Mouse (Mus musculus): ENCODE results near the gene Nrsn2. TPM values are rescaled to one million over a fixed set of nuclear protein-coding genes. Genes with fewer than 3 reads are reported as not detected.

Gene Nrsn2
- polyA plus RNA-seq (2014; fragmentation: Illumina TruSeq; extraction: RNeasy Lipid Tissue Mini Kit (QIAGEN cat#74804); ENCODE audit: low read depth, low replicate concordance), result 2.0 TPM

DNA sequence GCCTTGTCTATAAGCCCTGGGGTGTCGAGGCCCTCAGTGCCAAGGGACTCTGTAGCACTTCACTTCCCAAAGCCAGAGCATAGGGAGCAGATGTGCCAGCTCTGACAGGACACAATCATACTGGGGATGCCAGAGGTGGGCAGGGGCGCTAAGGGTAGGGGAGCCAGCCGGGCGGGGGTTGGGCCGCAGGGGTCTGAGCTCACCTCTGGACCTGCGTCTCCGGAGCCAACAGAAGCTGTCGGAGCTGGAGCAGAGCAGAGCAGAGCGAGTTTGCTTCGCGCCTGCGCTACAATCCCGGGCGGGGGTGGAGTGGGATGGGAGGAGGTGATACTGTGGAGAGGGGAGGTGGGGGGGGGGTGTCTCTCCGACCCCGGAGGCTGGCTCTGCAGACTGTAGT lies at the start of gene Nrsn2:
TSS of gene Nrsn2 (minus strand) at position 294 of the 397 bp plus-strand sequence.

DNA sequence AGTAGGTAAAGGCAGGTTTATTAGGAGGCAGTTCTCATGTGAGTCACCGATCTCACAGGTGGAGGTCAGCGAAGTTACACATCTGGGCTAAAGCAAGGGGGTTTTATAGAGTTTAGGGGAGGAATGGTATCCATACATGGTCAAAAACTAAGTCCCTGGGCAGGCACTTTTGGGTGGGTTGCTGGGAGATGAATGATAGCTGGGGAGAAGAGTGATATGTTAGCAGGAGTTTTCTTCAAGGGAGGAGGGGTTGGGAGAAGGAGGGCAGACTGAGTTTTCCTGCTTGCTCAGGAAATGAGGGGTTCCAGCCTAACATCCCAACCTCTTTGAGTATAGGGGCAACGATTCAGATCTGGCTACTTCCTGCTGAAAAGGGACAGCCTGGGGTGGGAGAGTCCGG lies 38.8 kb upstream of the Nrsn2 start, which contains the start of gene 6820408C15Rik:
TSS of gene 6820408C15Rik (plus strand) at position 301 of the 400 bp plus-strand sequence.

DNA sequence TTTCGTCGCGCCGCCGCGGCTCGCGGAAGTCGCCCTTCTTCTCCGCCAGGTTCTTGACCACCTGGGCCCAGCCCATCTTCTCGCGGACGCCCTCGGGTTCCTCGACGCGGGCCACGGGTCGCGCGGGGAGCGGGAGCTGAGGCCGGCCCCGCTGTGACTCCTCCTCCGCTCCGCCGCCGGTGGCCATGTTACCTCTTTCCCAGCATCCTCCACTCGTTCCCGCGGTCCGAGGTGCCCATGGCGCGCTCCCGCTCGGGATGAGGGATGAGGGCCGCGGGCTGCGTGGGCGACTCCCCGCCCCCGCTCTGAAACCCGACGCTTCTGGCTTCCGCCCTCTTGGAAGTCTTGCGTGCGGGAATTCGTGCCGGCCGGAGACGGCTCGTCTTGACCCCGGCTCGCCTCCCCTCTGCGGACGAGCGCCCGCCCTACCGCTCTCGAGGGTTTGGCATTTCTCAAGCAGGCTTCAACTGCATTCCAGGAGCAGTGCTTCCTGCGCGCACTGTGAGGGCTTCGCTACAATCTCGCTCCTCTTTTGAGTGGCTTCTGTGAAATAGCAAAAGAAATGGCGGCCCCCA lies 38.2 kb upstream of the Nrsn2 start, which contains the start of gene Zcchc3:
TSS of gene Zcchc3 (minus strand) at position 437 of the 575 bp plus-strand sequence.

DNA sequence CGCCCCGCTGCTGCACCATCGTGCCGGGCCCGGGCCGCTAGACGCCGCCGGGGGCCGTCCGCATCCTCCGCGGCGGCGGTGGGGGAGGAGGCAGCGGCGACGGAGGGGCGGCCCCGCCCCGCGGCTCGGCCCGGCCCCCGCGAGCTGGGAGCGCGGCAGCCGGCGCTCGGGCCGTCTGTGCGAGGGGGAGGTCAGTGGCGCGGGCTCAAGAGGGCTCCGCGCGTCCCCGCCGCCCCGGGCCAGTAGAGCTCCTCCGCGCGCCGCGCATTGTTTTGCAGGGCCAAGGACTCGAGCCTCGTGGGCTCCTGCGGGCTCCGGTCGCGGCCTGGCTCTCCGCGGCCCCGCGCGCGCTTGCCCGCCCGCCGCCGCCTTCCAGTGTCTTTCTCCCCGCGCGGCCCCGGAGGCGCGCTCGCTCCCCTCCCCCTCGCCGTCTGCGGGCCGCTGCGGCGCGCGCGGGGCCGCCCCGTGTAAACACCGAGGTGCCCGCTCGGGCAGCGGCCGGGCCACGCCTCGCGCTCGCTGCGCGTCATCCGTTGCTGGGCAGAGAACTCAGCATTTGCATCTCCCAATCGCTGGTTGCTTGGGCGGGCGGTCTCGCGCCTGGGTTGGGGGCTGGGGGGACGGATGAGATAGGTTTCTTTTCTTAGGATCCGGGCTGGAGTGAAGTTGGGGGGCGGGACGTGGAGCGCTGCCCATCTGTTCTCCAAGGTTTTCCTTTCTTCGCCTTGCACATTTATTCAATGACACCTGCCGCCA lies 21.4 kb upstream of the Nrsn2 start, which contains the start of gene Sox12:
TSS of gene Sox12 (minus strand) at position 384 of the 756 bp plus-strand sequence.

DNA sequence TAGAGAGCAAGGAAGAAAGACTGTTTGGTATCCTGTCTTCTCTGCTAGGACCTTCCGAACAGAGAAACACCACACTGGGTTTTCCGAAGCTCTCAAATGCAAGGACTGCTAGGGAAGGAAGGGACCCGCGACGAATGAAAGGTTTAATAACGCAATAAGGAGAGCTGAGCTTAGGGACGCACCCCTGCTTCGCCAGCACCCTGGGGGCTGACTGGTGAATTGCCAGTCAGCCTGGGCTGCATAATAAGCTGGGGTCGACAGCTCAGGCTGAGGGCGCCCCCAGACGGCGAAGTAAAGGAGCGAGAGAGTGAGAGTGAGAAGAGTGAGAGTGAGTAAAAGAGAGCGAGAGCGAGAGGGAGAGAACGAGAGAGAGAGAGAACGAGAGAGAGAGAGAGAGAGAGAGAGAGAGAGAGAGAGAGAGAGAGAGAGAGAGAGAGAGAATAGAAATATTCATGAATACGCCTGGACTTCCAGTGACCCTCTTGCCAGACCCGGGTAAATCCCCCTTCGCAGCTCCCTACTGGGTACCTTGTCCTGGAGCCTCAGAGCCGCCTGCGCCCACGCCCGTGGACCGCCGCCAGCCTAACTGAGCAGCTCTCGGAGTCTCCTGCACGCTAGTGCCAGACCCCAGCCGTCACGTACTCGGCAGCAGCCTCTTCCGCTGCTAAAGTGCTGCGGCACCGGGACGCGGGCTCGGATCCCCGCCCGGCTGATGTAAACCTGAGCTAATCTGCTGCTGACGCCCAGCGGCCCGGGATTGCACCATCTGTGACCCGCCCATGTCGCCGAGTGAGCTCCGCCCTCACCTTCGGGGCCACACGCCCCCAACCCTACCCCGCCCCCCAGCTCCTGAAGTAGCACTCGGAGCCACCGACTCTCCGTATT lies 32.9 kb downstream of the Nrsn2 start, which contains the start of gene Trib3:
TSS of gene Trib3 (minus strand) at position 704 of the 885 bp plus-strand sequence.

DNA sequence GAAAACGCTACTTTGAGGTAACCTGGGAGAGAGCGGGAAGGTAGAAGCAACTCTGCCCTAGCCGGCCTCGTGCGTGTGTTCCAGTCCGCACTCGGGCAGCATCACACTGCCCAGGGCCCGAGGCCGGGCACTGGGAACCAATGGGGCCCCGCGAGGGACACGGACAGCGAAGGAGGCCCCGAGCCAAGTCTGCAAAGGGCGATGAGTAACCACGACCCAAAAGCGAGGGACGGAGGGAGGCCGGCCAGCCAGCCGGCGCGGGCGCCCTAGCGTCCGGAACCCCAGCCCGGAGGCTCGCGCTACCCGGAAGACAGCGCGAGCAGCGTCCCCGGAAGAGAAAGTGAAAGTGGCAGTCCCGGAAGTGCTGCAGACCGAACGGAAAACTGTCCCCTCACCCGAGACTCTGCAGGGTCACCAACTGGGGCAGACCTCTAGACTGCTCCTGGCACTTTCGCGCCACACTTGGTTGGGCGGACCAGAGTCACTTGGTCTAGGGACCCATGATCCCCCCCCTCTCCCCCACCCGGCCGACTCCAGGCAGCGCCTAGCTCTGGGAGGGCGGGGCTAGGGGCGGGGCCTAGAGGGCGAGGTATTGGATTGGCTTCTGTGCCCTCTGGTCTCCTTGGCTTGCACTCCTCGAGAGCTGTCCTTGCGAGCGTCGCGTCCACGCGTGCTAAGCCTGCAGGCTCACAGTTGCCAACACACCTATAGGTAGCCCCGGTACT lies 44.2 kb downstream of the Nrsn2 start, which contains the start of gene Rbck1:
TSS of gene Rbck1 (minus strand) at position 553 of the 725 bp plus-strand sequence.

Other genes with a start within 250 kb of the Nrsn2 start
- not detected for gene Tcf15, start 233.1 kb downstream of the Nrsn2 start, polyA plus RNA-seq (2014; fragmentation: Illumina TruSeq; extraction: RNeasy Lipid Tissue Mini Kit (QIAGEN cat#74804); ENCODE audit: low read depth, low replicate concordance)
- gene Csnk2a1, start 149.8 kb downstream of the Nrsn2 start, polyA plus RNA-seq (2014; fragmentation: Illumina TruSeq; extraction: RNeasy Lipid Tissue Mini Kit (QIAGEN cat#74804); ENCODE audit: low read depth, low replicate concordance), result 246 TPM
- 55.9 TPM for gene Tbc1d20, start 82.8 kb downstream of the Nrsn2 start, polyA plus RNA-seq (2014; fragmentation: Illumina TruSeq; extraction: RNeasy Lipid Tissue Mini Kit (QIAGEN cat#74804); ENCODE audit: low read depth, low replicate concordance)
- gene Rbck1, start 44.0 kb downstream of the Nrsn2 start, polyA plus RNA-seq (2014; fragmentation: Illumina TruSeq; extraction: RNeasy Lipid Tissue Mini Kit (QIAGEN cat#74804); ENCODE audit: low read depth, low replicate concordance), result 1.0 TPM
- gene Trib3, start 32.6 kb downstream of the Nrsn2 start, polyA plus RNA-seq (2014; fragmentation: Illumina TruSeq; extraction: RNeasy Lipid Tissue Mini Kit (QIAGEN cat#74804); ENCODE audit: low read depth, low replicate concordance), result 0.35 TPM
- 0.58 TPM for gene Sox12, start 21.4 kb upstream of the Nrsn2 start, polyA plus RNA-seq (2014; fragmentation: Illumina TruSeq; extraction: RNeasy Lipid Tissue Mini Kit (QIAGEN cat#74804); ENCODE audit: low read depth, low replicate concordance)
- 3.8 TPM for gene Zcchc3, start 38.4 kb upstream of the Nrsn2 start, polyA plus RNA-seq (2014; fragmentation: Illumina TruSeq; extraction: RNeasy Lipid Tissue Mini Kit (QIAGEN cat#74804); ENCODE audit: low read depth, low replicate concordance)
- not detected for gene 6820408C15Rik, start 38.9 kb upstream of the Nrsn2 start, polyA plus RNA-seq (2014; fragmentation: Illumina TruSeq; extraction: RNeasy Lipid Tissue Mini Kit (QIAGEN cat#74804); ENCODE audit: low read depth, low replicate concordance)
- gene Defb23, start 88.0 kb upstream of the Nrsn2 start, polyA plus RNA-seq (2014; fragmentation: Illumina TruSeq; extraction: RNeasy Lipid Tissue Mini Kit (QIAGEN cat#74804); ENCODE audit: low read depth, low replicate concordance), result not detected
- 1.7 TPM for gene Defb20, start 100.4 kb upstream of the Nrsn2 start, polyA plus RNA-seq (2014; fragmentation: Illumina TruSeq; extraction: RNeasy Lipid Tissue Mini Kit (QIAGEN cat#74804); ENCODE audit: low read depth, low replicate concordance)
- not detected for gene Defb22, start 113.5 kb upstream of the Nrsn2 start, polyA plus RNA-seq (2014; fragmentation: Illumina TruSeq; extraction: RNeasy Lipid Tissue Mini Kit (QIAGEN cat#74804); ENCODE audit: low read depth, low replicate concordance)
- not detected for gene Defb26, start 135.1 kb upstream of the Nrsn2 start, polyA plus RNA-seq (2014; fragmentation: Illumina TruSeq; extraction: RNeasy Lipid Tissue Mini Kit (QIAGEN cat#74804); ENCODE audit: low read depth, low replicate concordance)
- not detected for gene Defb28, start 141.6 kb upstream of the Nrsn2 start, polyA plus RNA-seq (2014; fragmentation: Illumina TruSeq; extraction: RNeasy Lipid Tissue Mini Kit (QIAGEN cat#74804); ENCODE audit: low read depth, low replicate concordance)
- not detected for gene Defb29, start 163.5 kb upstream of the Nrsn2 start, polyA plus RNA-seq (2014; fragmentation: Illumina TruSeq; extraction: RNeasy Lipid Tissue Mini Kit (QIAGEN cat#74804); ENCODE audit: low read depth, low replicate concordance)
- gene Gm17416, start 192.7 kb upstream of the Nrsn2 start, polyA plus RNA-seq (2014; fragmentation: Illumina TruSeq; extraction: RNeasy Lipid Tissue Mini Kit (QIAGEN cat#74804); ENCODE audit: low read depth, low replicate concordance), result not detected
- not detected for gene Defb21, start 196.1 kb upstream of the Nrsn2 start, polyA plus RNA-seq (2014; fragmentation: Illumina TruSeq; extraction: RNeasy Lipid Tissue Mini Kit (QIAGEN cat#74804); ENCODE audit: low read depth, low replicate concordance)
- not detected for gene Defb19, start 203.7 kb upstream of the Nrsn2 start, polyA plus RNA-seq (2014; fragmentation: Illumina TruSeq; extraction: RNeasy Lipid Tissue Mini Kit (QIAGEN cat#74804); ENCODE audit: low read depth, low replicate concordance)
- not detected for gene Defb45, start 222.8 kb upstream of the Nrsn2 start, polyA plus RNA-seq (2014; fragmentation: Illumina TruSeq; extraction: RNeasy Lipid Tissue Mini Kit (QIAGEN cat#74804); ENCODE audit: low read depth, low replicate concordance)
- gene Defb36, start 227.7 kb upstream of the Nrsn2 start, polyA plus RNA-seq (2014; fragmentation: Illumina TruSeq; extraction: RNeasy Lipid Tissue Mini Kit (QIAGEN cat#74804); ENCODE audit: low read depth, low replicate concordance), result not detected
- gene Defb25, start 246.4 kb upstream of the Nrsn2 start, polyA plus RNA-seq (2014; fragmentation: Illumina TruSeq; extraction: RNeasy Lipid Tissue Mini Kit (QIAGEN cat#74804); ENCODE audit: low read depth, low replicate concordance), result not detected